Mouse (Mus musculus) erythroblast, embryonic 14.5 days (primary cell): ENCODE measurements around the gene Hist1h1t. TPM values are rescaled to one million over a fixed set of nuclear protein-coding genes. Genes with fewer than 3 reads are reported as not detected.
A peak's percentile ranks its signal among the peaks of the same experiment; 100 is the strongest.

Experiments used
- H3K27me3 ChIP-seq: 2 replicates; pipeline ENCODE4 v1.6.1; 2012; ENCODE audit warnings: inconsistent platforms; ENCODE audit not compliant: control insufficient read depth
- H3K36me3 ChIP-seq: 2 replicates; pipeline ENCODE4 v1.6.1; 2012; ENCODE audit warnings: mild to moderate bottlenecking, inconsistent platforms; ENCODE audit not compliant: control insufficient read depth
- H3K4me1 ChIP-seq: 2 replicates; pipeline ENCODE4 v1.6.1; 2012; ENCODE audit warnings: inconsistent platforms; ENCODE audit not compliant: control insufficient read depth
- H3K4me3 ChIP-seq: replicated peaks from 2 replicates; pipeline ENCODE3; 2012; ENCODE audit warnings: moderate library complexity, mild to moderate bottlenecking, inconsistent platforms
- H3K9me3 ChIP-seq: 2 replicates; pipeline ENCODE4 v1.6.1; 2012; ENCODE audit warnings: low read length, inconsistent platforms, mixed read lengths; ENCODE audit not compliant: control insufficient read depth
- GATA1 ChIP-seq: IDR thresholded peaks from 2 replicates; pipeline ENCODE4 v1.6.1; 2012; ENCODE audit warnings: low read length, inconsistent platforms, mixed read lengths
- TAL1 ChIP-seq: IDR thresholded peaks from 3 replicates; pipeline ENCODE4 v1.6.1; 2012; ENCODE audit warnings: low read length, inconsistent platforms, mixed read lengths
- polyA plus RNA-seq: library from polyadenylated mRNA; stranded (reverse); fragments of >175 nt; gene quantifications from 2 replicates; pipeline ENCODE4 v1.2.3, GENCODE M21; 2012

The Hist1h1t gene
- polyA plus RNA-seq, 1 experiment: 0.10 TPM

DNA sequence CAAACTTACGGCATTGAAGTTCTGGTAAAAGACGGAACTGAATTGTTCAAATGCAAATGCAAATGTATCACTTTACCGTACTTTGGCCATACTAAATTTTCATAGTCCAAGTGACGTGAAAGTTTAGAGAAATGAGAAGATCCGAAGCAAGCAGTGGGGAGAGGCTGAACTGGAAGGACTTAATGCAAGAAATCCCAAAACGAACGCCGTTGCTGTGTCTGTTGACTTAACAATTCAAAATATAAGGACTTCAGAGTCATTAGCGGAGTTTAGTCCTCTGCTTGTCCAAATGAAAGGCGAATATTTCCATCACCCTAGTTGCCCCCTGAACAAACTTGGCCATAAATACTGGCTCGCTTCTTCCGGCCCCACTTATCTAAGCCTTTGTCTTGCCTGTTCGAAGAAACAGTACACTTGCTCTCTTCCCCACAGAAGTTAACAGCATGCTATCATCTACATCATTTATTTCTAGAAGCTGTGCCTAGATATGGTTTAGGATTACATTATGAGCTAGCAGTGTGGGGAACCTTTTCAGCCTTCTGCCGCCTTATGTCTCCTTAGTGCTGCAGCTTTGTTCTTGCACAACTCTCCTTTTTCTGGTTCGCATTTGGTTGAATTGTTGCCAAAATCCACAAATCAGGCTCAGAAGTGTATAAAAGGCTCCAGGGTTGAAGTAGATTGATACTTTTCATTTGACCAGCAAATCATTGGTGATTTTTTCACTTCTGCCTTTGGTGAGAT lies 10.3 kb upstream of the Hist1h1t start:
- H3K36me3 ChIP-seq: peaks cover 10% of the 10 kb centered on the region

DNA sequence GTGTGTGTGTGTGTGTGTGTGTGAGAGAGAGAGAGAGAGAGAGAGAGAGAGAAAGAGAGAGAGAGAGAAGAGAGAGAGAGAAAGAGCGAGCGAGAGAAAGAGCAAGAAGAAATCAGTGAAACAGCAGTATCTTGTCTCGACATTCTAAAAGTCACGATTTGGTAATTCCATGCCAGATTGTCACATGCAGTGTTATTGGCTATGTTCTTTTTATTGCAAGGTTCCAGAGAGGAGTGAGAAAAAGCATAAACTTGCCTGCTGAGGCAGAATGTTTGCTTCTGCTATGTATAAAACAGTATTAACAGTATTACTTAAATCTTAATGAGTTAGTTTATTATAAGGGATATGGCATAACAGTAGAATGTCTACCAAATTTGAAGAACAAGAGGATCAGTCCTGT lies 9.6 kb upstream of the Hist1h1t start:
- Histone ChIP-seq H3K4me1 (peaks cover 67% of the 10 kb centered on the region), H3K4me3 (peak overlapping the region; percentile 79), H3K36me3 (peaks cover 16% of the 10 kb centered on the region), H3K27me3 (no peaks in the 10 kb centered on the region), H3K9me3 (no peaks in the 10 kb centered on the region)
- no peak for TF ChIP-seq GATA1
- TF ChIP-seq TAL1: no peak

More for the DNA sequence above, 10.3 kb upstream of the Hist1h1t start:
- Histone ChIP-seq H3K9me3 (no peaks in the 10 kb centered on the region), H3K27me3 (no peaks in the 10 kb centered on the region), H3K4me3 (peak overlapping the region; percentile 79), H3K4me1 (peaks cover 68% of the 10 kb centered on the region)
- TF ChIP-seq TAL1 (no peak), GATA1 (no peak)

DNA sequence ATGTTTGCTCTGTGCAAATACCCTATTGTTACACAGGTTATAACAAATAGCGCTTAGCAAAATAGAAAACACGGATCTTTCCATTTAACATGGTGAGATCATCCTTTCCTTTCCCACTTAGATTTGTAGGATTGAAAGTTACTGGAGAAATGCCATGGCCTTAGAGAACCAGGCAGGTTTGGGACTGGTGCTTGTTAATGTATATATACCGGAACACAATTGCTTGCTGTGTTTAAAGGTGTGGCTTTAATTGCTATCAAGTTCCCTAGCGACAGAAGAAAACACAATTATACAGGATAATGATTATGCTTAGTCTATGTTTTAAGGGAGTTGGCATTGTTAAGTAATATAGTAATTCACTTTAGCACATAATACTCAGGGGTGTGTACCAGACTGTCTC lies 8.4 kb upstream of the Hist1h1t start:
- no peaks in the 10 kb centered on the region for H3K9me3 ChIP-seq
- peaks cover 24% of the 10 kb centered on the region for H3K36me3 ChIP-seq
- peak overlapping the region; percentile 17 for H3K4me3 ChIP-seq
- no peaks in the 10 kb centered on the region for H3K27me3 ChIP-seq
- TF ChIP-seq TAL1: no peak
- no peak for TF ChIP-seq GATA1
- peaks cover 58% of the 10 kb centered on the region for H3K4me1 ChIP-seq

DNA sequence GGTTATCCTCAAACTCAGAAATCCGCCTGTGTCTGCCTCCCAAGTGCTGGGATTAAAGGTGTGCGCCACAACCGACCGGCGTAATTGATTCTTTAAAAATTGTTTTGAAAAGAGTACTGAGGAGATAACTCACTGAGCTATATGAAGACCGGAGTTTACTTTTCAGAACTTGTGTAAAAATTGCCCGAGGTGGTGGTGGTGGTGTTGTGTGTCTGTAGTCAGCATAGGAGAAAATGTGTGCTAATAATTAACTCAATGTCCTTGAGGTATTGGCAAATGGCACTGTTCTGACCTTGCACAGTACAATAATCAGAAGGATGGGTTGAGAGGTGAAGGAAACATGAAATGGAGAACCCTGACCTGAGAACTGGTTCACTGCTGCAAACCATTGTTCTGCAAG lies 7.7 kb upstream of the Hist1h1t start:
- TF ChIP-seq TAL1 (no peak), GATA1 (no peak)
- Histone ChIP-seq H3K27me3 (no peaks in the 10 kb centered on the region), H3K36me3 (peaks cover 24% of the 10 kb centered on the region), H3K9me3 (no peaks in the 10 kb centered on the region), H3K4me3 (peak overlapping the region; percentile 19), H3K4me1 (peaks cover 51% of the 10 kb centered on the region)

DNA sequence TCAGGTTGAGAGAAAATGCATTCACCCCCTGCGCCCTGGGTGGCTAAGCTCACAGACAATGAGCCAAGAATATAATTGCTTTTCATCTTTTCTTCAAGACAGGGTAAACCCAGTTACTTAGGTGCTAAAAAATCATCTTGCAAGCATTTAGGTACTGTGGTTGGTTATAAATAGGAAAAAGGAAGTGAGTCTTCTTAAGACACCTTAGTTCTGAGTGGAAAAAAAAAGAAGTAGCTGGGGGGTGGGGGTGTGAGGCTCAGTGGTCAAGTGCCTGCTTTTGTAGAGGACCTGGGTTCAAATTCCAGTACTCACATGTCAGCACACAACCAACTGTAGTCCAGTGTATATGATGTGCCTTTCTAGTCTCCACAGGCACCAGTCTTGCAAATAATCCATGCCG lies 6.7 kb upstream of the Hist1h1t start:
- H3K27me3 ChIP-seq: no peaks in the 10 kb centered on the region
- H3K36me3 ChIP-seq: peaks cover 27% of the 10 kb centered on the region
- H3K4me3 ChIP-seq: no peak overlapping the region
- TF ChIP-seq GATA1 (no peak), TAL1 (no peak)
- H3K9me3 ChIP-seq: no peaks in the 10 kb centered on the region
- peaks cover 51% of the 10 kb centered on the region for H3K4me1 ChIP-seq

DNA sequence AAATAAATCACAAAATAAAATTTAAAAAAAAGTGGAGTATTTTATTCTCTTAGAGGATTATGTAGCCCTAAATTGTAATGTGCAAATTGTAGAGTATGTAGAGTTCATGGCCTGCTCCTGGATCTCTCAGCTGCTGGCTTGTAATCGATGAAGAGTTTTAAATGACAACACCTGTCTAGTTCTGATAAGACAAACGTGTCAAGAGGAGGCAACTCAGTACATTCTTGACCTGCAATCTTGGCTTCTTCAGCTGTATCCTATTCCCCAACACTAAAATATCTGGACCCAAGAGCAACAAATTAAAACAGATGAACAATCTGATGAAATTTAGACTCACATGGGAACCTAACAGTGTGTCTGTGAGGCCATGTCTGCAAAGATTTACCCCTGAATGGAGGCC lies 6.2 kb upstream of the Hist1h1t start:
- Histone ChIP-seq H3K36me3 (peaks cover 27% of the 10 kb centered on the region), H3K9me3 (no peaks in the 10 kb centered on the region), H3K4me1 (peaks cover 50% of the 10 kb centered on the region), H3K4me3 (peak overlapping the region; percentile 14), H3K27me3 (no peaks in the 10 kb centered on the region)
- TF ChIP-seq GATA1 (no peak), TAL1 (no peak)

DNA sequence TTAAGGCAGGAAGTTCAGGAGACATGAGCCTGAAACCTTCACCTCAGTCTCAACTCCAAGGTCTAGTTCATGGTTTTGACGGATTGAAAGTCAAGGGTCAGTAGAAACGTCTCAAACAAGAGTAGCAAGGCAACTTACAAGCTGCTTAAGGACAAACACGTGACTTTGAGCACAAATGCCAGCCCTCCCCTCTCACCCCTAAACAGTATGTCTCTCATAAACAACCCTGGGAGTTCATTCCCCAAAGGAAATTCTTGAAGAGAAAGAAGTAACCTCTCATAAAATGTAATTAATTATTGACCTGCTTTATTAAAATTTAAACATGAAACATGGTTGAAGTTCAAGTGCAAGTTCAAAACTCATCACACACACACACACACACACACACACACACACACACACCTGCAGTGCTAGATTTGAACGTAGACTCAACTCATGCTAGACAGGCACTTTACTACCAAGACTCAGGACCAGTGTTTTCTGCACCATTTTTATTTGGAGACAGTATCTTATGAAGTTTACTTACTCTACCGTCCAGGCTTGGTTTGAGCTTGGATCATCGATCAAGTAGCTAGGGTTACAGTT lies 1.7 kb upstream of the Hist1h1t start:
- Histone ChIP-seq H3K9me3 (no peaks in the 10 kb centered on the region), H3K36me3 (peaks cover 21% of the 10 kb centered on the region), H3K4me1 (peaks cover 53% of the 10 kb centered on the region), H3K27me3 (no peaks in the 10 kb centered on the region), H3K4me3 (no peak overlapping the region)
- TF ChIP-seq TAL1 (no peak), GATA1 (no peak)

DNA sequence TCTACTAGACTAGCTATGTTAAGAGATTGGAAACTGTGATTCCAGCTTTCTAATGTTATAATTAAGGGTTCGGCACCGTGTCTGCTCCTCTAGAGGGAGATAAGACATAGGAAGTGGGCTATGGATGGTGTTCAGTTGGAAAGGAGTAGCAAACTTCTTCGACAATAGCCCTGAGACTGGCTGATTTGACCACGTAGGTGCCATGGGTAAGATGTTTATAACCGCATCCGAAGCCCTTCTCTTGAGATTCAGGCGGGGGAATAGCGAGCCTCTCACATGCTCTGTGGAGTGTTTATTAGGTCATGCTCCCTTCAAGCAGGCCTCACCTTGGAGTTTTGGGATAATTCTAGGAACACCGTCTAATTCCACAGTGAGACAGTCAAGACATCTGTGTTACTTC lies 658 bp upstream of the Hist1h1t start:
- H3K36me3 ChIP-seq: peaks cover 19% of the 10 kb centered on the region
- H3K9me3 ChIP-seq: no peaks in the 10 kb centered on the region
- TF ChIP-seq GATA1 (no peak), TAL1 (no peak)
- peaks cover 53% of the 10 kb centered on the region for H3K4me1 ChIP-seq
- no peak overlapping the region for H3K4me3 ChIP-seq
- H3K27me3 ChIP-seq: no peaks in the 10 kb centered on the region

DNA sequence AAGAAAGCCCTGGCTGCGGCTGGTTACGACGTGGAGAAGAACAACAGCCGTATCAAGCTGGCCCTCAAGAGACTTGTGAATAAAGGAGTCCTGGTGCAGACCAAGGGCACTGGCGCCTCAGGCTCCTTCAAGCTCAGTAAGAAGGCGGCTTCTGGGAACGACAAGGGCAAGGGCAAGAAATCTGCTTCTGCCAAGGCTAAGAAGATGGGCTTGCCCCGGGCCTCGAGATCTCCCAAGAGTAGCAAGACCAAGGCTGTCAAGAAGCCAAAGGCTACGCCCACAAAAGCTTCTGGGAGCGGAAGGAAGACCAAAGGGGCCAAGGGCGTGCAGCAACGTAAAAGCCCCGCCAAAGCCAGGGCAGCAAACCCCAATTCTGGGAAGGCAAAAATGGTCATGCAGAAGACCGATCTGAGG lies 454 bp downstream of the Hist1h1t start:
- peak overlapping the region; percentile 67 for H3K4me3 ChIP-seq
- H3K27me3 ChIP-seq: no peaks in the 10 kb centered on the region
- no peaks in the 10 kb centered on the region for H3K9me3 ChIP-seq
- TF ChIP-seq GATA1 (no peak), TAL1 (no peak)
- peaks cover 11% of the 10 kb centered on the region for H3K36me3 ChIP-seq
- peaks cover 54% of the 10 kb centered on the region for H3K4me1 ChIP-seq
